Mouse (Mus musculus) megakaryocyte, embryonic 14.5 days (primary cell): Measurements from ENCODE around the gene S100a16. TPM values are rescaled to one million over a fixed set of nuclear protein-coding genes. Genes with fewer than 3 reads are reported as not detected.

Experiments used
- H3K27me3 ChIP-seq: replicated peaks from 2 replicates; pipeline ENCODE3; 2012; ENCODE audit warnings: inconsistent platforms
- H3K36me3 ChIP-seq: replicated peaks from 2 replicates; pipeline ENCODE3; 2012; ENCODE audit warnings: low read length, inconsistent platforms, mixed read lengths
- H3K4me1 ChIP-seq: 2 replicates; pipeline ENCODE4 v1.6.1; 2012; ENCODE audit warnings: inconsistent platforms
- H3K4me3 ChIP-seq: replicated peaks from 2 replicates; pipeline ENCODE3; 2012; ENCODE audit warnings: moderate library complexity, mild to moderate bottlenecking, inconsistent platforms
- H3K9me3 ChIP-seq: 2 replicates; pipeline ENCODE4 v1.6.1; 2012; ENCODE audit warnings: inconsistent platforms
- FLI1 ChIP-seq: IDR thresholded peaks from 2 replicates; pipeline ENCODE4 v1.6.1; 2012; ENCODE audit warnings: low read length, inconsistent platforms, mixed read lengths
- GATA1 ChIP-seq: IDR thresholded peaks from 3 replicates; pipeline ENCODE4 v1.6.1; 2012; ENCODE audit warnings: mixed read lengths, low read length, inconsistent platforms, borderline replicate concordance
- polyA plus RNA-seq: library from polyadenylated mRNA; stranded (reverse); fragments of >175 nt; gene quantifications from 2 replicates; pipeline ENCODE4 v1.2.3, GENCODE M21; 2012; ENCODE audit warnings: low replicate concordance; ENCODE audit not compliant: insufficient read depth

The S100a16 gene
- polyA plus RNA-seq, 1 experiment: not detected

DNA sequence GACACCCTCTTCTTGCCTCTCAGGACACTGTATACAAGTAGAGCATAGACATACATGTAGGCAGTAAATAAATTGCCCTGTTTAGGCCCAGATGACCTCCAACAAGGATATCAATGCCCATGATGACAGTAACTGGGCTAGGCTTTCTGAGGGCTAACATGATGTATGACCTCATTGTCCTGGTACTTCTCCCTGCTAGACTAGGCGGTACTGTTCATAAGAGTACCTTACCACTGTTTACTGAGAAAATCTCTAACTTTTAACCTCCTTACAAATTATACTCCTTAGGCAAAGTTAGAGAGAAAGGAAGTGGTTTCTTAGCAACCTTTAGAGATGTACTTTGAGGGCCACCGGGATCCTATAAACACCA is 13.4 kb downstream of the S100a16 start:
- no peaks in the 10 kb centered on the region for H3K36me3 ChIP-seq
- H3K9me3 ChIP-seq: no peaks in the 10 kb centered on the region
- peaks cover 6% of the 10 kb centered on the region for H3K27me3 ChIP-seq
- H3K4me3 ChIP-seq: no peak overlapping the region
- H3K4me1 ChIP-seq: no peaks in the 10 kb centered on the region
- no peak for TF ChIP-seq GATA1
- TF ChIP-seq FLI1: no peak

DNA sequence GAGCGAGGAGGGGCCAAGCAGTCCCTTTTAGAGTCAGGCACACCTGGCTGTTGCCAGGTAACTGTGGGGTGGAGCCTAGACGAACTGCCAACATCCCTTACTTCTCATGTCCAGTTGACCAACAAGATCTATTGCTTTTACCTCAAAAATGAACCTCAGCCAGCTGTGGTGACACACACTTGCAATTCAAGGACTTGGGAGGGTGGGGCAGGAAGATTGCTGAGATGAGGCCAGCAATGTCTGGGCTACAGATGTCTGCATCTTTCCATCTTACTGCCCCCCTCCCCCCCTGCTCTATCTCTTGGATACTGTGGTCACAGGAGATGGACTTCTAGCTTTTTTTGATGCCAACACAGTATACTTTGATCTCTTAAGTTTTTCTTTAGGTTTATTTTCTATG is 15.2 kb downstream of the S100a16 start:
- H3K36me3 ChIP-seq: no peaks in the 10 kb centered on the region
- no peak overlapping the region for H3K4me3 ChIP-seq
- no peaks in the 10 kb centered on the region for H3K9me3 ChIP-seq
- no peak for TF ChIP-seq FLI1
- no peak for TF ChIP-seq GATA1
- H3K4me1 ChIP-seq: no peaks in the 10 kb centered on the region
- peaks cover 11% of the 10 kb centered on the region for H3K27me3 ChIP-seq

GRCm38 (mm10) chr3:90555954-90556353 is 18.9 kb downstream of the S100a16 start:
- peaks cover 14% of the 10 kb centered on the region for H3K27me3 ChIP-seq
- TF ChIP-seq GATA1 (no peak), FLI1 (no peak)
- no peaks in the 10 kb centered on the region for H3K36me3 ChIP-seq
- no peaks in the 10 kb centered on the region for H3K4me1 ChIP-seq
- no peak overlapping the region for H3K4me3 ChIP-seq
- peaks cover 3% of the 10 kb centered on the region; the same call in 1 of the 2 replicates for H3K9me3 ChIP-seq

DNA sequence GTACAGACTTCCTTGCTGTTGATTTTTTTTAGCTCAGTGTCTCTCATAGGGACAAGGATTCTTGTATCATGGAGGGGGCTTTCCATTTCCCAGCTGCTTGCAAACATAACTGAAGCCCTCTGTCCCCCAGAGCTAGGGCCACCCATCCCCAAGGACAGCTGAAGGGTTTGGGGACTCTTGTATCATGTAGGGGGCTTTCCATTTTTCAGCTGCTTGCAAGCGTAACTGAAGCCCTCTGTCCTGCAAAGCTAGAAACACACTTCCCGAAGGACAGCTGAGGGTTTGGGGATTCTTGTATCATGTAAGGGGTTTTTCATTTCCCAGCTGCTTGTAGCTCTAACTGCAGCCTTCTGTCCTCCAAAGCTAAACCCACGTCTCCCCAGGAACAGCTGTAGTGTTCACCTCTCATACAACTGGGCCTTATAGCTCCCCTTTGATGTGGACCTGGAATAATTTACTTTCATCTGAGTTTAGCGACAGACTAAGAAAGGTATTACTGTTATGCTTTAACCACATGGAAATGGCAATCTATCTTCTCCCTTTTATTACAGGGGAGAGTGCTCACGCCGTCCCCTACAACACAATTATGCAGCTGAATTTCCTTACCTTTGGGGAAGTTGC is 23.1 kb downstream of the S100a16 start, which contains the start of gene S100a3:
S100a3 (plus strand) TSS at position 571 of the 621 bp plus-strand sequence.
- Histone ChIP-seq H3K36me3 (no peaks in the 10 kb centered on the region), H3K4me3 (no peak within 1 kb of the TSS), H3K9me3 (peaks cover 3% of the 10 kb centered on the region; the same call in 1 of the 2 replicates), H3K27me3 (peaks cover 16% of the 10 kb centered on the region), H3K4me1 (no peaks in the 10 kb centered on the region)
- TF ChIP-seq GATA1 (no peak), FLI1 (no peak)

DNA sequence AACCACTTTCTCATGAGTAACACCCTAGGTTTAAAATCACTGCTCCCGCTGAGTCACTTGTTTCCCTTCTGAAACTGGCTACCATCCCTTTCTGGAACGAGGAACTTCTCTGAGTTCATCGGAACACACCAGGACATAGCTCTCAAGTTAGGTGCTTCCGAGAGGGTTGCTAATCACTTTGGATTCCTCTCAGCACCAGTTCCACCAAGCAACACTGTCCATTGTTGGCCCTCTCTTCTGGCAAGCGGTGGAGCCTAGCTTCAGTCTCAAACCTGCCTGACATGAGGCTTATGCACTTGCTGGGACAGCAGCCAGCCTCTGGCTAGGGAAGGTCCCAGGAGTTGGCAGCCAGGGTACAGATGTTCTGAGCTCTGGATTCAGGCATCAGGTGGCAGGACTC is 37.6 kb downstream of the S100a16 start:
- Histone ChIP-seq H3K27me3 (peaks cover 18% of the 10 kb centered on the region), H3K4me1 (peaks cover 4% of the 10 kb centered on the region; the same call in 1 of the 2 replicates), H3K9me3 (peaks cover 7% of the 10 kb centered on the region), H3K36me3 (no peaks in the 10 kb centered on the region), H3K4me3 (no peak overlapping the region)
- TF ChIP-seq GATA1 (no peak), FLI1 (no peak)

GRCm38 (mm10) chr3:90575320-90575719 is 38.3 kb downstream of the S100a16 start:
- peaks cover 4% of the 10 kb centered on the region; the same call in 1 of the 2 replicates for H3K4me1 ChIP-seq
- no peak for TF ChIP-seq FLI1
- TF ChIP-seq GATA1: no peak
- no peak overlapping the region for H3K4me3 ChIP-seq
- H3K36me3 ChIP-seq: no peaks in the 10 kb centered on the region
- peaks cover 7% of the 10 kb centered on the region for H3K9me3 ChIP-seq
- peaks cover 18% of the 10 kb centered on the region for H3K27me3 ChIP-seq

DNA sequence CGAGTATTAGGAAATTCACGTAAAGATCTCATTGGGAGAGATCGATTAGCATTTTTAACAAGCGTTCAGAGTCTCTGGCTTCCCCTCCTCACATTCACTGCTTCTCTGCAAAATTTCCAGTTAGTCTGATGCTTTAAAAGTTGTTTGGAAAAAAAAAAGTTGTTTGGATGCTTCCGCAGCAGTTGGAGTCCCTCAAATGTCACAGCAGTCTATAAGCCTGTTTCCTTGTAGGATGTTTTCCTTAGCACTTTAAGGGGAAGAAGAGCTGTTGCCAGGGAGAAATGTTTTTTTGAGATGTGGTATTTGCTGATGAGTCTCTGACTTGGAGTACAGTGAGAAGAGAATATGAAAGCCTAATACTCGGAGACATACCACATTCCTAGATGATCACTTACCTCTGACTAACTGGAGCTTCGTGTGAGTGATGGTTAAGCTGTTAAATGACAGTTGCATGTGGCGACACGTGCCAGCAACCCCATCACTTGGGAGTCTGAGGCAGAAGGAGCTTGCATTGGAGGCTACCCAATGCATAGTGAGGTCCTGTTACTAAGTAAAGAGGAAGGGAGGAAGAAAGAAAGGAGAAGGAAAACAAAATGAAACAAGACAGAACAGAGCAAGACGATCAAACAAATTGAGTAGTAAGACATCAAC is 39.4 kb downstream of the S100a16 start:
- H3K27me3 ChIP-seq: peaks cover 18% of the 10 kb centered on the region
- no peaks in the 10 kb centered on the region for H3K36me3 ChIP-seq
- H3K9me3 ChIP-seq: peaks cover 7% of the 10 kb centered on the region
- no peak overlapping the region for H3K4me3 ChIP-seq
- TF ChIP-seq FLI1 (no peak), GATA1 (no peak)
- H3K4me1 ChIP-seq: peaks cover 4% of the 10 kb centered on the region; the same call in 1 of the 2 replicates

DNA sequence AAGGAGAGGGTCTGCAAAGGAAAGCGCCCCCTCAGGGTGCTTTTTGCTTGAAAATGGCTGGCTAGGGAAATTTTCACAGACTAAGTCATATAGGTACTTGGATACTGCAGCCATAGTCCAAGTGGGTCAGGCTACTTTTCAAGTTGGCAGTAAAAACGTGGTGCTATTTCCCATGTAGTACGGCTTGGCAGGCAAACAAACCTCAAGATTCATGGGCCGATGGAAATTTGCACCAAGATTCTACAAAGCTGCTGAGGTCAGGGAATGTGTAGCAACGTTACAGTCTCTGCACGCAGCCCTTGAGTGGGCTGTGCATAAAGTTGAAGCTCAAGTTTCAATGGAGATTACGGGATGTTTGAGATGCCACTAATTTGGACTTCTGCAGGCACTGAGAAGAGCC is 42.4 kb downstream of the S100a16 start:
- no peak for TF ChIP-seq FLI1
- no peak for TF ChIP-seq GATA1
- no peaks in the 10 kb centered on the region for H3K36me3 ChIP-seq
- H3K27me3 ChIP-seq: peaks cover 25% of the 10 kb centered on the region
- H3K9me3 ChIP-seq: 0 out of 2 replicates have a peak, but pooled peaks cover 8% of the 10 kb centered on the region
- H3K4me1 ChIP-seq: no peaks in the 10 kb centered on the region
- no peak overlapping the region for H3K4me3 ChIP-seq

- Histone ChIP-seq H3K4me1 (peaks cover 7% of the 10 kb centered on the region; the same call in 1 of the 2 replicates), H3K27me3 (peaks cover 26% of the 10 kb centered on the region), H3K9me3 (0 out of 2 replicates have a peak, but pooled peaks cover 8% of the 10 kb centered on the region), H3K36me3 (no peaks in the 10 kb centered on the region), H3K4me3 (no peak overlapping the region)
- TF ChIP-seq FLI1 (no peak), GATA1 (no peak)
Observed at GRCm38 (mm10) chr3:90581141-90581540, 44.1 kb downstream of the S100a16 start.

GRCm38 (mm10) chr3:90582156-90582555 is 45.1 kb downstream of the S100a16 start:
- TF ChIP-seq FLI1: no peak
- Histone ChIP-seq H3K4me3 (no peak overlapping the region), H3K9me3 (0 out of 2 replicates have a peak, but pooled peaks cover 8% of the 10 kb centered on the region), H3K27me3 (peaks cover 33% of the 10 kb centered on the region), H3K36me3 (no peaks in the 10 kb centered on the region), H3K4me1 (peaks cover 17% of the 10 kb centered on the region)

GRCm38 (mm10) chr3:90582556-90582955 is 45.5 kb downstream of the S100a16 start:
- peaks cover 21% of the 10 kb centered on the region for H3K4me1 ChIP-seq
- no peak overlapping the region for H3K4me3 ChIP-seq
- TF ChIP-seq GATA1: no peak
- TF ChIP-seq FLI1: no peak
- H3K27me3 ChIP-seq: peaks cover 35% of the 10 kb centered on the region
- H3K9me3 ChIP-seq: 0 out of 2 replicates have a peak, but pooled peaks cover 8% of the 10 kb centered on the region
- no peaks in the 10 kb centered on the region for H3K36me3 ChIP-seq
